Mouse (Mus musculus) embryonic facial prominence, embryonic 13.5 days (tissue): Measurements from ENCODE around the gene Rabggtb. TPM values are rescaled to one million over a fixed set of nuclear protein-coding genes. Genes with fewer than 3 reads are reported as not detected.

Experiments used
- polyA plus RNA-seq: library from polyadenylated mRNA; unstranded; fragments of >200 nt; fragmentation: Nextera tagmentation; extraction: Ambion mirVana; gene quantifications from 2 replicates; pipeline ENCODE4 v1.2.1, GENCODE M21; 2015

Gene Rabggtb
- polyA plus RNA-seq, 1 experiment from 2014 or later, result 50.9 TPM

Other genes starting within 250 kb of the Rabggtb start
- gene St6galnac3, start 187.8 kb downstream of the Rabggtb start, polyA plus RNA-seq, result 60.3 and 65.2 TPM in 2 replicates
- gene Asb17, start 68.8 kb downstream of the Rabggtb start, polyA plus RNA-seq, result 0.22 and 0.39 TPM in 2 replicates
- 0.10 and 0.18 TPM in 2 replicates for gene Msh4, start 6.9 kb downstream of the Rabggtb start, polyA plus RNA-seq
- 65.6 and 72.2 TPM in 2 replicates for gene Acadm, start 31.6 kb upstream of the Rabggtb start, polyA plus RNA-seq
- gene Slc44a5, start 60.4 kb upstream of the Rabggtb start, polyA plus RNA-seq, result 2.2 and 2.6 TPM in 2 replicates